Mouse (Mus musculus) G1E (cell line): ENCODE measurements around the gene Tmem120a.

ENCODE experiments used
- CTCF ChIP-seq: IDR thresholded peaks from 2 replicates; pipeline ENCODE4 v1.5.1; 2012; ENCODE audit warnings: low read depth, low read length, inconsistent platforms, mixed read lengths
- GATA1 ChIP-seq: IDR thresholded peaks from 2 replicates; pipeline ENCODE4 v1.6.1; 2012; ENCODE audit warnings: borderline replicate concordance, low read length, inconsistent platforms, mixed read lengths
- POLR2AphosphoS5 ChIP-seq: IDR thresholded peaks from 2 replicates; pipeline ENCODE4 v1.6.1; 2012; ENCODE audit warnings: low read depth, low read length, inconsistent platforms; ENCODE audit not compliant: insufficient replicate concordance
- TAL1 ChIP-seq: conservative IDR thresholded peaks from 2 replicates; pipeline ENCODE4 v1.6.1; 2012; ENCODE audit warnings: low read depth, low read length, inconsistent platforms, mixed read lengths

GRCm38 (mm10) chr5:135777796-135778470 is 33.7 kb upstream of the Tmem120a start, which contains the start of gene Styxl1:
- TF ChIP-seq CTCF, result no peak
- no peak for TF ChIP-seq GATA1
- TF ChIP-seq TAL1, result no peak
- no peak for TF ChIP-seq POLR2AphosphoS5
